Mouse (Mus musculus) embryo, embryonic 9.5 days (tissue): ENCODE results near the gene Gm17727.
"Not testable (repeated sequence)": the region's sequence is repeated elsewhere in the genome, so short reads cannot be mapped to it uniquely, and the experiment has no call there.

Experiments used
- DNase-seq: peaks from one replicate; pipeline ENCODE4 v3.0.0-alpha.2; 2017; ENCODE audit errors: extremely low spot score

Gm17727 gene

DNA sequence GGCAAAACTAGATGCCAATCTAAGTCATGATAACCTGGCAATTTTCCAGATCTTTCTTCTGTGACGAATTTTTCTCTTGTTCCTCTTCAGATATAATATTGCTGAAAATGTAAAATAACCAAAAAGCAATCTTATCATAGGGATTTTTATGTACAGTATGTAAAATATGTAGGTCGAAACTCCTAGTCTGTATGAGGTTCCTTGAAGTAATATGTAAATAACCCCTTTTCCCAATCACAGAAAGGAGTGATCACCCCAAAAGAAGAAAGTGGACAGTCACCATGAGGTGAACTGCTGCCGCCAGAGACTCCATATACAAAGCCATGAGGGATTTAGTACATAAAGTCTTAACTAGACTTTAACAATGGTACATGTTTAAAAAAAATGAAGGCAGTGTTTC is at the start of gene Gm17727:
TSS of gene Gm17727 (minus strand) at position 101 of the 400 bp plus-strand sequence.
- DNase-seq: no peak

GRCm38 (mm10) chr9:35817881-35818280 is 40.0 kb upstream of the Gm17727 start:
- not testable (repeated sequence) for DNase-seq

- DNase-seq: no peak
These were observed 20.2 kb upstream of the Gm17727 start for GRCm38 (mm10) chr9:35798146-35798545.

DNA sequence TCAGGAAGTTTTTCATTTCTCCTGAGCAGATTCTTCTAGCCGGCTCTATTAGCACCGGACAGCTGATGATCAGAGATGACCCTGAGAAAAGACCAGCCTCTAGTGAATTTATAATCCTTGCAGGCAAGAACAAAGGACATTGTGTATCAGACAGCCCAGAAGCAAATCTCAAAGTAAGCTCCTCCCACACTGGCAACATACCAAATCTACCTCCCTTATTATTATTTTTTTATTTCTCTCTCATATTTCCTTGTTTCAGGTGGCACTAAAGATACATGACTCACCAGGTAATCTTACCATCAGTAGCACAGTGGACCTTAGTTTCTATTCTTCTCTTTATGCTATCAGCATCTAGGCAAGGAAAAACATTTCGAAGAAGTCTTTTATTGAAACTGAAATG is 12.1 kb upstream of the Gm17727 start, which contains the start of the genes Gm27235 and D730048I06Rik:
TSS of gene Gm27235 (minus strand) at position 101 of the 400 bp plus-strand sequence.
TSS of gene D730048I06Rik (minus strand) at position 112 of the 400 bp plus-strand sequence.
- no peak for DNase-seq

DNA sequence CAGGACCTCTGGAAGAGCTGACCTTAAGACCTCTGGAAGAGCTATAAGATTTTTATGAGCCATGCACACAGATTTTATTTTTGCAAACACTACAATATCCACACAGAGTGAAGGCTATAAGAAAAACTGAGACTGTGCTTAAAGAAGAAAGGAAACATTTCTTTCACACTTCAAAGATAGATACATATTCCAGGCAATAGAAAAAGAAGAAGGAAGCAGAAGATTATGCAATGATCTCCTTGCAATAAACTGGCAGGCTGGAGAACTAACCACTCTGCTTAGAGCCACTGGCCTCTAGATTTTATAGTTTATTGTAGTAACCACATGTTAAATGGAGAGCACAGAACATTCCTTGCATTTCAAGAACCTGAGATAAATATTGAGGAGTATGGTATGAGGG is 21.1 kb downstream of the Gm17727 start:
- DNase-seq: no peak

GRCm38 (mm10) chr9:35740749-35741148 is 37.2 kb downstream of the Gm17727 start, which contains the start of gene Gm17677:
Gene Gm17677 (plus strand): TSS chr9:35741049.
- DNase-seq: no peak
